Mouse (Mus musculus) adrenal gland, postnatal 36 days (tissue): ENCODE results near the gene Pyy. TPM values are rescaled to one million over a fixed set of nuclear protein-coding genes. Genes with fewer than 3 reads are reported as not detected.

Source experiments
- DNase-seq, 2 experiments: peaks; one replicate each; pipeline ENCODE4 v3.0.0; 2021; ENCODE audit warnings: mixed read lengths in 1 of 2
- total RNA-seq, 2 experiments: library from RNA; stranded (reverse); gene quantifications; 2 replicates each; pipeline ENCODE4 v1.2.3; 2021

Gene Pyy
- total RNA-seq, 2 experiments from 2014 or later: not detected

- no peak for DNase-seq
Observed at GRCm38 (mm10) chr11:102095676-102096075, 12.0 kb downstream of the Pyy start.

GRCm38 (mm10) chr11:102089088-102089808 is 18.4 kb downstream of the Pyy start:
- peak; percentile 64 to 75 for DNase-seq

DNA sequence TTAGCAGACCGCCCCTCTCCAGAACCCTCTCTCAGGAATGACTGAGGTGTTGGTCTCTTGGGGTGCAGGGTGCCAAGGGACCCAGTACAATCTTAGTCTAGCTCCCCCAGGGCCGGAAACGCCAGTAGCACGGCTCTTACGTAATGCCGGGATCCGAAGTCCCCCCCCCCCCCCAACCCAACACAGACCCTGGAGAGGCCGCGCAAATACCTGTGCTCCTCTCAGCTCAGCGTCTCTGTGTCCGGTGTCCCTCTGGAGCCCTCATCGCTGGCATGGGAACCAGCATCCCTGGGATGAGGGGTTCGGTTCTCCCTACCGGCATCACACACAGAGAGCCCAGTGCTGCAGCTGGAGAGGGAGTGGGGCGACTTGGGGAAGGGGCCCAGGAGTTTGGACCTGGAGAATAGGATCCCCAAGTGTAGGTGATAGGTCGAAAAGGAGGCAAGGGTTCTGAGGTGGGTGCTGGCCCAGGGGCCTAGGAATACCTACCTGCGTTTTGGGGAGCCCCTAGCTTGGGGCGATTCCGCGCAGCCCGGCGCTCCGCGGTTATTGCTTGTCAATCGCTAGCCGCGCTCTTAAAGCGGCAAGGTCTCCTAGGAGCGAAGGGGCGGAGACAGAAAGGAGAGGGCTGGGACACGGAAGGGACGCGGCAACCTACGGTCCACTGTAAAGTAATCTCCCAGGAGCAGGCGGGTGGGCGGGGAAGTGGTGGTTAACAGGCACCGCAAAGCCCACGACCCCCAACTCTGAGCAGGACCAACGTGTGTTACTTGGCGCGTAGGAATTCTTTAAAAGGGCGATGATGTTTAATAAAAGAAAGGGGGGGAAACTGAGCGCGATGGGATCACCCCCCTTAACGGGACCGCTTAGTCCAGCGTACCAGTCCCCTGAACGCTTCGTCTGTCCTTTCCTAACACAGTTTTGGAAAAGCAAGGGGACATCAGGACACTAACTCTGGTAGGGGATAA is 19.4 kb downstream of the Pyy start, which contains the start of gene Mpp2:
Gene Mpp2, minus strand, starts transcription at position 585 of the 968 bp plus-strand sequence.
- DNase-seq: peak; percentile 86 to 88

GRCm38 (mm10) chr11:102087081-102087751 is 20.4 kb downstream of the Pyy start:
- DNase-seq: peak; percentile 92 to 93

GRCm38 (mm10) chr11:102086331-102086730 is 21.3 kb downstream of the Pyy start:
- no peak for DNase-seq

- no peak for DNase-seq
Observed at GRCm38 (mm10) chr11:102084159-102084558, 23.5 kb downstream of the Pyy start.

DNA sequence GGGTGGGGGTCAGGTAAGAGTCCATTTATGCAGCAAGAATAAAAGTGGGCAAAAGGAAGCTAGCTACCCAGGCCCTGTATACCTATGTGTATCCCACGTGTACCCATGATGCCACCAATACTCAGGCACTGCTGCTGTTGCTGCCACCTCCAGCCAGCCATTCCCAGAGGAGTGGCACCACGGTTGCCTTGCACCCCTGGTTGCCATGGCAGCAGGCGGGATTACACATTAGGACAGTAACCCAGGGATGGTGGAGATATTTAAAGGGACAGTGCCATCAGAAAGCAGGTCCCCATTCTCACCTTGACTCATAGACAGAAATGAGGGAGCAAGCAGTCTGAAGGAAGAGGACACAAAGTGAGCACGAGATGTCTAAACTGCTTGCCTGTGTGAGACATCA is 24.4 kb downstream of the Pyy start:
- DNase-seq: no peak

DNA sequence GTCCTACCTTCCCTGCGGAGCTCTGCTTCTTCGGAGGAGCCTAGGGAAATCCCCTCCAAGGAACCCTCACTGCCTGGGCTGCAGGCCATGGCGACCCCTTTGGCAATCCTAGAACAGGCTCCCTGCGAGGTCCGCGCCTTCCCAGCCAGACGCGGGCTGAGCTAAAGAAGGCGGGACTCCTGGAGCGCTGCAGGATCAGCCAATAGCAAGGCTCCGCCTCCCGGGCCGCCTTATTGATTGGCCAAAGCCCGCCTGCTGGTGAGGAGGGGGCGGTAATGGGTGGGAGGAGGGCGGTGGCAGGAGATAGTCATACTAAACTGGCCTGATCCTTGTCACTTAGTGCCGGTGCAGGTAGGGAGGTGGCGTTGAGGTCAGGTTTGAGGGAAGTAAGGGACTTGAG is 25.3 kb downstream of the Pyy start:
- DNase-seq: peak; percentile 85 to 86

- DNase-seq: no peak
Observed at GRCm38 (mm10) chr11:102073722-102074121, 33.9 kb downstream of the Pyy start.

- DNase-seq: no peak
Observed at GRCm38 (mm10) chr11:102072729-102073128, 34.9 kb downstream of the Pyy start.

- DNase-seq: no peak
Observed at GRCm38 (mm10) chr11:102070426-102070825, 37.2 kb downstream of the Pyy start.

DNA sequence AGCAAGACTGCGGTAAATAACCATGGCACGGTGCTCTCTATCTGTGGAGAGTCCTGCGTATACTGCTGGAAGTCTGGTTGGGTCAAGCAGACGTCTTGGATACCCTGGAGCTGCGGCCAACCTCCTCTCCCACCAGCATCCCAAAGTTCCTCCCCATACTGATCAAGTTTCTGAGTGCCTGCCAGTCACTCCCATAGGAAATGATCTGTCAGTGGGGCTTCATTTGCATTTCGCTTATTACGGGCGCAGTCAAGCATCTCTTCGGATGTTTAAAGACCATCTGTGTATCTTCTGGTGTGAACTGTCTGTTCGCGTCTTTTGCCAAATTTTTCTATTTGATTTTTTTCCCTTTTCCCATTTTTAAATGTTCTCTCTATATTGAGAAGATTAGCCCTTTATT is 38.0 kb downstream of the Pyy start:
- no peak for DNase-seq

- no peak for DNase-seq
Observed at GRCm38 (mm10) chr11:102068969-102069368, 38.7 kb downstream of the Pyy start.

DNA sequence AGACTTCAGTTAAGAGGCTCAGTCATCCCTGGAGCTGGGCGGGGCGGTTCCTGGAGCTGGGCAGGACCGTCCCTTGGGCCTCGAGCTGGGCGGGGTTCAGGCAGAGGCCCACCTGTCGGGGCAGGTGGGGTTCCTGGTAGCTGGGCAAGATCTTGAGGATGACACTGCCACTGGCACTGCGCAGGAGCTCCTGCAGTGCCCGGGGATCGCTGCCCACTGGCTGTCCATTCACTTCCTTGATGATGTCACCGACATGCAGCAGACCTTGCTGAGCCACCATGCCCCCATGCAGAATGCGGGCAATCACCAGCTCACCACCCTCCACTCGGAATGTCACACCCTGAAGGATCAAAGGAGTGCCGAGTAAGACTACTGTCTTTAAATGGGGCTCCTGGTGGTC is 44.6 kb downstream of the Pyy start:
- DNase-seq: no peak

GRCm38 (mm10) chr11:102061941-102062473 is 45.6 kb downstream of the Pyy start:
- no peak for DNase-seq

GRCm38 (mm10) chr11:102061236-102061940 is 46.2 kb downstream of the Pyy start:
- peak; percentile 76 to 80 for DNase-seq

Other genes starting within 250 kb of the Pyy start
- gene Meox1, start 213.5 kb downstream of the Pyy start, total RNA-seq: 1 to 10 TPM; 3.6 to 6.0 TPM
- not detected for gene Sost, start 140.8 kb downstream of the Pyy start, total RNA-seq
- gene Cfap97d1, start 123.6 kb downstream of the Pyy start, total RNA-seq: not detected
- gene Dusp3, start 120.8 kb downstream of the Pyy start, total RNA-seq: 100 to 1,000 TPM in 1 of 2 experiments, 10 to 100 TPM in 1; 98.6 to 132 TPM
- gene Mpp3, start 79.4 kb downstream of the Pyy start, total RNA-seq: 10 to 100 TPM in 1 of 2 experiments, 1 to 10 TPM in 1; 5.3 to 17.3 TPM
- 10 to 100 TPM; 40.3 to 48.6 TPM for gene Cd300lg, start 66.3 kb downstream of the Pyy start, total RNA-seq
- gene Mpp2, start 19.3 kb downstream of the Pyy start, total RNA-seq: 10 to 100 TPM in 1 of 2 experiments, 1 to 10 TPM in 1; 8.9 to 10.8 TPM
- not detected for gene Ppy, start 6.5 kb downstream of the Pyy start, total RNA-seq
- gene Nags, start 37.7 kb upstream of the Pyy start, total RNA-seq: under 1 TPM; 0.13 to 0.43 TPM
- 10 to 100 TPM; 15.2 to 17.7 TPM for gene Tmem101, start 48.6 kb upstream of the Pyy start, total RNA-seq
- 10 to 100 TPM; 81.9 to 90.1 TPM for gene Lsm12, start 77.5 kb upstream of the Pyy start, total RNA-seq
- gene G6pc3, start 81.8 kb upstream of the Pyy start, total RNA-seq: 100 to 1,000 TPM; 126 to 133 TPM
- 10 to 100 TPM; 96.3 to 96.5 TPM for gene Hdac5, start 122.3 kb upstream of the Pyy start, total RNA-seq
- gene BC030867, start 141.1 kb upstream of the Pyy start, total RNA-seq: under 1 TPM; 0.66 to 0.76 TPM
- under 1 TPM; 0.10 to 0.30 TPM for gene Asb16, start 160.9 kb upstream of the Pyy start, total RNA-seq
- gene Tmub2, start 177.1 kb upstream of the Pyy start, total RNA-seq: 10 to 100 TPM; 47.3 to 60.4 TPM
- gene Atxn7l3, start 188.8 kb upstream of the Pyy start, total RNA-seq: 10 to 100 TPM; 51.6 to 54.2 TPM
- gene Ubtf, start 211.9 kb upstream of the Pyy start, total RNA-seq: 100 to 1,000 TPM; 101 to 103 TPM